Mouse (Mus musculus) ovary, postnatal 36 days (tissue): ENCODE data around the gene Dlgap4.
"Not testable (repeated sequence)": the region's sequence is repeated elsewhere in the genome, so short reads cannot be mapped to it uniquely, and the experiment has no call there.

Experiments used
- DNase-seq: peaks from one replicate; pipeline ENCODE4 v3.0.0; 2022; ENCODE audit warnings: low spot score, mixed read lengths

The Dlgap4 gene

DNA sequence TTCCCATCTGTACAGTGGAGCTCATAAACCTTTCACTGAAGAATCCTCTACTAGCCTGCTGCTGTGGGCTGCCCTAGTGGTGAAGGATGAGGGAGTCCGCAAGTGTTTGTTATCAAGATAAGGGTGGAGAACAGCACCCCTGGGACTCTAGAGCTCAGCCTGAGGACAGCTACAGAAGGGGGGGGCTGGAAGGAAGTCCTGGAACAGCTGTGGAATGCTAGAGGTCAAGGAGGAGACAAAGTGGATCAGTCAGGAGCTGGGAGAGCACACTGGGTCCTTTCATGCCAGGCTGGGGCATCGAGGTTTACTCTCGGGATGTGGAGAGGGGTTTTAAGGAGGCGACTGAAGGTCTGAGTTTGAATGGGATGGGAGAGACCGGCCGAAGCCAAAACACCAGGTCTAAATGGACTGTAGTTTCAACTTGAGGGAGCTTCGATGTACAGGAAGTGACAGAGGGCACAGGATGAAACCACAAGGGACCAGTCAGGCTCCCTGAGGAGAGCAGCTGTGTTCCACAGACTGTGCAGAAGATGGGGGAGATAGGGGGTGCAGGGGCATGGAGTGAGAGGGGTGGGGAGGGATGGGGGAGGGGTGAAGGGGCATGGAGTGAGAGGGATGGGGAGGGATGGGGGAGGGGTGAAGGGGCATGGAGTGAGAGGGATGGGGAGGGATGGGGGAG, 164.0 kb downstream of the Dlgap4 start:
- DNase-seq, result no peak

- DNase-seq, result no peak
Measured at GRCm38 (mm10) chr2:156778571-156778970, 165.1 kb downstream of the Dlgap4 start.

GRCm38 (mm10) chr2:156779036-156779435, 165.5 kb downstream of the Dlgap4 start:
- DNase-seq, result no peak

GRCm38 (mm10) chr2:156779488-156779887, 166.0 kb downstream of the Dlgap4 start:
- DNase-seq, result no peak

DNA sequence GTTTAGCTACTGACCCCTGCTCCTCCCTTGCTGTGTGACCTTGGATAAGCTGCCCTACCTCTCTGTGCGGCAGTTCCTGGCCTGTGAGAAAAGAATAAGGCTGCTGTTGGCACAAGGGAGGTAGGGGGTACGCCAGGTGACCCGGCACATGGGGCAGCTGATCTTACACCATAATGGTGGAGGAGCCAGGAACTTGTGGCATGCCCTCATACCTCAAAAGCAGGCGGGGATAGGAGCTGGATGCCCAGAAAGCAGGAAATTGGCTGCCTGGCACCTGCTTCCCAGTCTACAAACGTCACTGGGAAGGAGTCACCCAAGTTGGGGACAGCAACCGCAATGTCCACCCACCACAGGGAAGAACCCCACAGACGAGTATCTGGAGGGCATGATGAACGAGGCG, 166.6 kb downstream of the Dlgap4 start:
- DNase-seq, result no peak

DNA sequence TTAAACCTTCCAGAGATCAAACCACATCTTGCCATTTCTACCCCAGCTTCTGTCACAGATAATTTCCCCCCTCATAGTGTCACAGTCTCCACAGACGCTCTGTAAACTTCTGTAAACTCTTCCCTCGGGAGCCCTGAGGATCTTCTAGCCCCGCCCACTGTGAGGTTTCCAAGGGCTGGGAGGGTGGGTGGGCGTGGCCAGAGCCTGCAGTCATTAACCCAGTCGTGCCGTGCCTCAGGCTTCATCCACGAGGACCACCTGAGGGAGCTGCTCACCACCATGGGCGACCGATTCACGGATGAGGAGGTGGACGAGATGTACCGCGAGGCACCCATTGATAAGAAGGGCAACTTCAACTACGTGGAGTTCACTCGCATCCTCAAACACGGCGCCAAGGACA, 167.2 kb downstream of the Dlgap4 start:
- DNase-seq, result no peak

DNA sequence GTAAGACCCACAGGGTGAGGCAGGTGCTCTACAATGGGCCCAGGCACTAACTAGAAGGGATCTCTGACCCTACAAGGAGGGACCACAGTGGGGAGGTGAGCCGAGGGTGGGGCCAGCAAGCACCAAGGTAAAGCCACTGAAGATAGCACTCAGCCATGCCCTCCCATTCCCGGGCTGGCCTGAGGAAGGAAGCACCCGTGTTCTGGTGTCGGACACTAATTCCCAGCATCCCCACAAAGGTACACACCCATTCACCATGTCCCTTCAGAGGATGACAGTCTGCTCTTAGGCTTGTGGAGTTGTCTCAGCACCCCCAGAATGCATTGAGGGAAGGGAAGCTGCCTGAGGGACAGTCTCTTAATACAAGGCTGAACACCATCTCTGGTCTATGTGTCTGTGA, 167.8 kb downstream of the Dlgap4 start:
- DNase-seq, result no peak

- DNase-seq, result no peak
Measured at GRCm38 (mm10) chr2:156781836-156782480, 168.5 kb downstream of the Dlgap4 start.

DNA sequence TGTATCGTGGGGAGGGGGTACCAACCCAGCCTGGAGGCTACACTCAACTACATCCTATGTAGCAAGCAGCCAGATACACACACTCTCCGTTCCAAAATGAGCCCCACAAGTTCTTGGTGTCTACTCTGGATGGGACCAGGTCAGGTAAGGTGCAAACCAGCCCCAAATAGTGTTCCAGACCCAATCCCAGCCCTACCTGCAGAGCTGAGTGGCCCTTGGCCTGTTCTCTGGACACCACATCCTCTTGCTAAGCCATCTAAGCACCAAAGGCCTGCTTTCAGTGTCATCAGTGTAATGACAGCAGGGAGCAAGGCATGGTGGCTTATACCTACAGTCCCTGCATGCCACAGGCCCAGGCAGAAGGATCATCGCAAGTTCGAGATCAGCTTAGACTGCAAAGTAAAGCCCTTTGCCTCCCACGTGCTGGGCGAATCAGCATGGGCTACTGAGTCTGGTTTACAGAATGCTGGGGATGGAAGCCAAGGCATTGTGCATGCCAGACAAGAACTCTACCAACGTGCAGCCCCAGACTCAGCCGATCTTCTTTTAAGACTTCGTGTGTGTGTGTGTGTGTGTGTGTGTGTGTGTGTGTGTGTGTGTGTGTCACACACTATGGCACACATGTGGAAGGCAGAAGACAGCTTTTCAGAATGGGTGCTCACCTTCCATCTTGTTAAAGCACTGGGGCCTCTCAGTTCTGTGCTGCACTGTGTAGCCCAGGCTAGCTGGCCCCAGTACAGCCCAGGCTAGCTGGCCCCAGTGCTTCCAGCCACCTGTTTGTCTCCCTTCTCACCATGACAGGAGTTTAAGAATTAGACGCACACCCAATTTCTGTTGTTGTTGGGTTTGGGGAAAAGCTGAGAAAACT, 169.2 kb downstream of the Dlgap4 start:
- DNase-seq, result no peak

DNA sequence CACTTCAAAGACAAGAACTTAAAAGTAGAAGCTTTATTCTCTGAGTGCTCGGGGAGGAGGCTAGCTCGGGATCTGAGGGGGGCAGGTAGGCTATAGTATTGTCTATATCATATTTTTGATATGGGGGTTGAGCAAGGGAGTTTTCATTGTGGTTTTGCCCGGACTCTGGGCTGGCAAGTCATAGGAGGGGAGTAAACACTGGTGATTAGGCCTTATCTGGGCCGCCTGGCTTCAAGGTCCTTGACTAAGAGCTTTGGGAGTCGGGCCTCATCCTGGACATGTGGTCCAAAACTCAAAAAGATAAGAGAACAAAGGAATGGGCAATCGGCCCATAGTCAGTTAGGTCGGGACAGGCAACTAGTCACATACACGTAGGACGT, 169.8 kb downstream of the Dlgap4 start:
- no peak for DNase-seq

GRCm38 (mm10) chr2:156784016-156784585, 170.6 kb downstream of the Dlgap4 start:
- no peak for DNase-seq

DNA sequence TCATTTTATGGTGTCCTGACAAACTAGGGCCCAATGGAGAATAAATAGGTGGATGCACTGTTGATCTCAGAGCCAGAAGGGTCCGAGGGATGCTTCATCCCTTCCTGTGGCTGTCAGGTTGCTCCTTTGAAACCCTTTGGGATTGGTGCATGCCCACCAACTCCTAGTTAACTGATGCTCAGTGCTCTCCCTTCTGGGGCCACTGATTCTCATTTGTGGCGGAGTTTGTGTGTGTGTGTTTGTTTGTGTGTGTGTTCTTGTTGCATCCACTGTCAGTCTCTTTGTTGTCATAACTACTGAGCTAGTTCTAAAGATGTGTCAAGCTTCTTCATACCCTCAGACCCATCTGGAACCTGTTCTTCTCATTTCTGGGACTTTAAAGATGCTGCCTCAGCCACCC, 171.4 kb downstream of the Dlgap4 start:
- DNase-seq, result no peak

DNA sequence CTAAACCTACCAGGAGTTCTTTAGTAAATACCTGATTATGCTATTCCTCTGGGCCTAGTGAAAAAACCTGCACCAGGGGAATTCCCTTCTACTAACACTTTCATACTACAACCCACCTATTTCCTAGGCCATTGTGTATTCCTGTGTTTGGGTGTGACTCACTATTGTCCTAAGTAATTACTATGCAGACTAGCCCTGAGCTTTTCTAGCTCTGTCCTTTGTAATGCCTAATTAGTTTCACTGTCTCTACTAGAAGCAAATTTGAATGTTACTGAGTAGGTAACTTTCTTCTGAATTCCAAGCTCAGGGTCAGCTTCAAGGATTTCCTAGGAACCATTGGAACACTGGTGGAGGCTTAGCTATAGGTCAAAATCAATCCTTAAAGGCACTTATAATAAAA, 172.9 kb downstream of the Dlgap4 start:
- not testable (repeated sequence) for DNase-seq

DNA sequence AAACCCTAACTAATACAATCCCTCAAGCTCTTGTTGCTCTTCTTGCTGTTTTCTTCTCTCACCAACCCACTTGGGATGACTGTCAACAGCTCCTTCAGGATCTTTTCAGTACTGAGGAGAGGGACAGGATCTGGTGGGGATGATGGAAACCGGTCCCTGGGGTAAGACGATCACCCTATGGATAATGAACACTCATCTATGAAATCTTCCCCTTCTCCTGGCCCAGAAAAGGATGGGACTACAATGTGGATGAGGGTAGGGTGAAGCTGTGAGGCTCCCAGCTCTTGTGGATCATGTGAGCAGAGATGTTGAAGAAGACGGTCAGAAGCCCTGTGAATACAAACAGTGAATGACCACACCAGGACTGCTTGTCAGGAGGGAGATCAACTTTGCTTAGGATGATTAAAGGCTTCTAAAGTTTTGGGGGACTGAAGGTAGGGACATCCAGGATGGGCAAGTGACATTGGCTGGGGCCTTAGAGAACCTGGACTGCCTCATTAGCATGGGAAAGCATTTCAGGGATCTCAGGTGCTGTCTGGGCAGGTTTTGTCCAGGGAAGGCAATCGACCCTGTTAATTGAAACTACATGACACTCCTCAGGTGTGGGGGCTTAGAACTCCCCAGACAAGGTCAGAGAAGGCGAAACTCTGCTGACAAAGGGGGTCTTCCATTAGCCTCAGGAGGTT, 173.7 kb downstream of the Dlgap4 start:
- DNase-seq, result no peak

- DNase-seq, result no peak
Measured at GRCm38 (mm10) chr2:156787776-156788105, 174.2 kb downstream of the Dlgap4 start.

- no peak for DNase-seq
Measured at GRCm38 (mm10) chr2:156788836-156789235, 175.3 kb downstream of the Dlgap4 start.

DNA sequence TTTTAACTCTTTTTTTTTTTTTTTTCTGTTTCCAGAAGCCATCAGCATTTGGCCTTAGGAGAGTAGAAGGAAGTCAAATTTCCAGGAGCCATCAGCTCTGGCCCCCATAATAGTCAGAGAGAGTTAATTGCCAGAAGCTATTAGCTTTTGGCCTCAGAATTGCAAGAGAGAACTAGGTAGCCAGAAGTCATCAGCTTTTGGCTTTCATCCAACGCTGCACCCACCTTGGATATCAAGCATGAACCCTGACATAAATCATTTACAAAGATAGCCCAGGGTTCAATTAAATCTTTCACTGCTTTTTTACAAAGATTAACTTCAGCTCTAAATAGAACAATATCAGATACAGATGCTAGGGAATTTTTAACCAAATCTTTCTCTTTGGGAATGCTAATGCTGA, 185.0 kb downstream of the Dlgap4 start:
- DNase-seq, result no peak

DNA sequence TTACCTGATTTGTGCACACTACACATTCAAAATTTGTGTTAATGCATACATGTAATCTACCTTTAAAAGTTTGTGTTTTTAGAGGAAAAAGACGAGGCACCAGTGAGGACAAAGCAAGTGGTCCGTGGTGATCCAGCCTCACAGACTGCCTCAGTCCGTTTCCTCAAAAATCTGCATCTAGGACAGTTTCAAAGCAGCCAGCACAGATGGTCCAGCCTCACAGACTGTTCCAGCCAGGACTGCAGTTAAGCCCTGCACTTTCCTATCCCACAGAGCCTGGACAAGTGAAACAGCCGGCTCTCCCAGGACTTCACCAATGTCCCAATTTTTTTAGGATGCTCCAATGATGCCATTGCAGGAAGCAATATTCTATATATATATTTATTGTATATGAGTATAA, 187.5 kb downstream of the Dlgap4 start:
- no peak for DNase-seq

DNA sequence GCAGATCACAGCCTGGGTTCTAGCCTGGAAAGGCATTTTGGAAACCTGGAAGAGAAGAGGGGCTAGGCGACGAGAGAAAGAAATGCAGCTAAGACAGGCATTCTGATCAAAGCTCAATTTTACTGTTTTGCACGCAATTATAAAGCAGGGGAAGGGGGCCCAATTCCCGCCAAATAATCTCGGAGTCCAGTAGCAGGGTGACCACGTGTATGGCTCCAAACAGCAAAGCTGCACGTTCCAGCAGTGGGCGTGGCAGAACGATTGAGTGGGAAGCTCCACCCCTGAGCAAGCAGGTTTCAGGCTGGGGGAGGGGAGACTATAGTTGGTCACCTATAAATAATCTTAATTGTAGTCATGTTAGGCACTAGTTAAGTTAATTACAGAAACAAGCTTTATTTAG, 188.6 kb downstream of the Dlgap4 start:
- not testable (repeated sequence) for DNase-seq

GRCm38 (mm10) chr2:156803698-156804372, 190.3 kb downstream of the Dlgap4 start:
- no peak for DNase-seq

- DNase-seq, result no peak
Measured at GRCm38 (mm10) chr2:156804589-156804988, 191.1 kb downstream of the Dlgap4 start.

GRCm38 (mm10) chr2:156806886-156807285, 193.4 kb downstream of the Dlgap4 start:
- no peak for DNase-seq
